Mouse (Mus musculus): Measurements from ENCODE around the gene Tlk1. TPM values are rescaled to one million over a fixed set of nuclear protein-coding genes. Genes with fewer than 3 reads are reported as not detected.

Tlk1 gene
- polyA plus RNA-seq, 1 experiment, result 52.2 TPM

DNA sequence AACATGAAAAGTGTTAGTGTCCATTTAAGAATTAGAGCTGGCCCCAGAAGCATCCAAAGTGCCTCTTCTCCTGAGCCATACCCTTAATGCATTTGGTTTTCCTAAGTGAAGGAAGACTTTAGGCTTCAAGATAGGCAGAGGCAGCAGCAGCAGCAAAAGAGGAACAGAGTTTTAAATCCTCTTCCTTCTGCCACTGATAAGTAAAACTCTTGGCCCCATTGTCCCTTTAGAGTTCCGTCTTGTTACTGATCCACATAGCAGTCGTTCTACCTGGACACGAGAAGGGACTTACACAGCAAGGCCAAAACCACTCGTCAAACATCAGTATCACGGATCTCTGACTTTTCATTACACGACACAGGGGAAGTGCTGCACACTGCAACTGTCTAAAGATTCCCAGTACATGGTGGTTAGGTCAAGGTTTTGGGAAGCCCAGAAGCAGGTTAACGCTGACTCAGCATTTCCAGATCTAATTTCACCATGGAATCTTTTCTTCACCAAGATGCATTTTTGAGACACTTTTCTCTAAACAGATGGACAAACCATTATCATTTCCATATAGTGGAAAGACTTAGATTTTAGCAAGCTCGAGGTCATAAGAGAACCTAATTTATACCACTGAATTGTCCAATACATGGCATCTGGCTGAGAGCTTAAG lies 28.8 kb upstream of the Tlk1 start:
- Histone ChIP-seq H3K4me3 (ENCODE audit: insufficient read depth, low read length) (no peak overlapping the region), H3K4me1 (ENCODE audit: control insufficient read depth, insufficient read depth, low read length) (peaks cover 10% of the 10 kb centered on the region), H3K27ac (ENCODE audit: insufficient read depth, low read depth, low read length) (no peak overlapping the region)
- TF ChIP-seq CTCF (IDR thresholded peaks at IDR 0.05; ENCODE audit: low read depth, low read length), result no peak
- TF ChIP-seq POLR2A (IDR thresholded peaks at IDR 0.05; ENCODE audit: borderline replicate concordance, low read depth, low read length), result no peak

DNA sequence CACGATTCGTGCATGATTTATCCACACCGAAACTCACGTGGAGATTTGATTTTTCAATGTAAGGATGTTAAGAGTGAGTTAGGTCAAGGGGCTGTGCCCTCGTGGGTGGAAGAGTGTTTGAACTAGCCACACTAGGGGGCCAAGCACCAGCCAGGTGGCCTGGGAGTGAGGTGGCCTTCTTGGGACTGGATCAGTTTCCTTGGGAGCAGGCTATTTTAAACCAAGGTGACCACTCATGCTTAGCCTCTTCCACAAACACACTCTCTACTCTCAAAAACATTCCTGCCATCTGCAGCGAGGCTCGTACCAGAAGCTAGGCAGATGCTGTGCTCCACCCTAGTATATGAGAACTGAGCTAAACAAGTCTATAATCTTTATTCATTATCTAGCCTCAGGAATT lies 27.8 kb upstream of the Tlk1 start:
- H3K27ac ChIP-seq (ENCODE audit: insufficient read depth, low read depth, low read length), result no peak overlapping the region
- peaks cover 10% of the 10 kb centered on the region for H3K4me1 ChIP-seq (ENCODE audit: control insufficient read depth, insufficient read depth, low read length)
- H3K4me3 ChIP-seq (ENCODE audit: insufficient read depth, low read length), result no peak overlapping the region
- TF ChIP-seq CTCF (IDR thresholded peaks at IDR 0.05; ENCODE audit: low read depth, low read length) (no peak), POLR2A (IDR thresholded peaks at IDR 0.05; ENCODE audit: borderline replicate concordance, low read depth, low read length) (no peak)

- H3K4me3 ChIP-seq (ENCODE audit: insufficient read depth, low read length), result no peak overlapping the region
- peaks cover 10% of the 10 kb centered on the region for H3K4me1 ChIP-seq (ENCODE audit: control insufficient read depth, insufficient read depth, low read length)
- no peak overlapping the region for H3K27ac ChIP-seq (ENCODE audit: insufficient read depth, low read depth, low read length)
- TF ChIP-seq CTCF (IDR thresholded peaks at IDR 0.05; ENCODE audit: low read depth, low read length) (no peak), POLR2A (IDR thresholded peaks at IDR 0.05; ENCODE audit: borderline replicate concordance, low read depth, low read length) (no peak)
These were observed 27.3 kb upstream of the Tlk1 start for GRCm38 (mm10) chr2:70852796-70853221.

DNA sequence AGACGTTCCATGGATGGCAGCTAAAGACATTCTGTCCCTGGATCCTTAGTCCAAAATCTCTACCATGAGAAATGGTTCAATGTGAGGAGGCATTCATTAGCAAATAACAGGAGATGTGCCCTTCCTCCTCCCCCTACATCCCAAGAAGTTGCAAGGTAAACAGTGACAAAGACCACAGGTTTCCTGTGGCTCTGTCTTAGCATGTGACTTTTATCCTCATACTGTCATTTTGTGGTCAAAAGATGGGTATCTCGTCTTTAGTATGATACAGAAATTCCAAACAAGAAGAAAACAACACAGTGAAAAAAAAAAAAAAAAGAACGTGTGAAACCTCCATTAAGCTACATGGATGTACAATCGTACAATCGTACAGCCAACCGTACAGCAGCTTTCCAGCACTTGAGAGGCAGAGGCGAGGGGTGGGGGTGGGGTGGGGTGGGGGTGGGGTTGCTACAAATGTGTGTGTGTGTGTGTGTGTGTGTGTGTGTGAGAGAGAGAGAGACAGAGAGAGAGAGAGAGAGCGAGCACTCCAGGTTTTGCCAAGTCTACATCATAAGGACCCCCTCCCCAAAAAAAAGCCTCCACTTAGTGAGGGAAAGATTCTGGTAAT lies 26.8 kb upstream of the Tlk1 start:
- no peak for TF ChIP-seq CTCF (IDR thresholded peaks at IDR 0.05; ENCODE audit: low read depth, low read length)

GRCm38 (mm10) chr2:70845871-70846270 lies 20.3 kb upstream of the Tlk1 start:
- no peak overlapping the region for H3K27ac ChIP-seq (ENCODE audit: insufficient read depth, low read depth, low read length)
- peaks cover 10% of the 10 kb centered on the region for H3K4me1 ChIP-seq (ENCODE audit: control insufficient read depth, insufficient read depth, low read length)
- H3K4me3 ChIP-seq (ENCODE audit: insufficient read depth, low read length), result no peak overlapping the region
- TF ChIP-seq POLR2A (IDR thresholded peaks at IDR 0.05; ENCODE audit: borderline replicate concordance, low read depth, low read length) (no peak), CTCF (IDR thresholded peaks at IDR 0.05; ENCODE audit: low read depth, low read length) (no peak)

More for the DNA sequence above, 26.8 kb upstream of the Tlk1 start:
- H3K4me1 ChIP-seq (ENCODE audit: control insufficient read depth, insufficient read depth, low read length), result peaks cover 10% of the 10 kb centered on the region
- H3K27ac ChIP-seq (ENCODE audit: insufficient read depth, low read depth, low read length), result no peak overlapping the region
- H3K4me3 ChIP-seq (ENCODE audit: insufficient read depth, low read length), result no peak overlapping the region

GRCm38 (mm10) chr2:70844694-70845395 lies 19.3 kb upstream of the Tlk1 start:
- Histone ChIP-seq H3K4me1 (ENCODE audit: control insufficient read depth, insufficient read depth, low read length) (peaks cover 10% of the 10 kb centered on the region), H3K27ac (ENCODE audit: insufficient read depth, low read depth, low read length) (no peak overlapping the region), H3K4me3 (ENCODE audit: insufficient read depth, low read length) (no peak overlapping the region)
- no peak for TF ChIP-seq CTCF (IDR thresholded peaks at IDR 0.05; ENCODE audit: low read depth, low read length)
- TF ChIP-seq POLR2A (IDR thresholded peaks at IDR 0.05; ENCODE audit: borderline replicate concordance, low read depth, low read length), result no peak

GRCm38 (mm10) chr2:70842049-70842618 lies 16.6 kb upstream of the Tlk1 start:
- peaks cover 16% of the 10 kb centered on the region for H3K4me1 ChIP-seq (ENCODE audit: control insufficient read depth, insufficient read depth, low read length)
- H3K4me3 ChIP-seq (ENCODE audit: insufficient read depth, low read length), result no peak overlapping the region
- H3K27ac ChIP-seq (ENCODE audit: insufficient read depth, low read depth, low read length), result no peak overlapping the region
- no peak for TF ChIP-seq CTCF (IDR thresholded peaks at IDR 0.05; ENCODE audit: low read depth, low read length)

DNA sequence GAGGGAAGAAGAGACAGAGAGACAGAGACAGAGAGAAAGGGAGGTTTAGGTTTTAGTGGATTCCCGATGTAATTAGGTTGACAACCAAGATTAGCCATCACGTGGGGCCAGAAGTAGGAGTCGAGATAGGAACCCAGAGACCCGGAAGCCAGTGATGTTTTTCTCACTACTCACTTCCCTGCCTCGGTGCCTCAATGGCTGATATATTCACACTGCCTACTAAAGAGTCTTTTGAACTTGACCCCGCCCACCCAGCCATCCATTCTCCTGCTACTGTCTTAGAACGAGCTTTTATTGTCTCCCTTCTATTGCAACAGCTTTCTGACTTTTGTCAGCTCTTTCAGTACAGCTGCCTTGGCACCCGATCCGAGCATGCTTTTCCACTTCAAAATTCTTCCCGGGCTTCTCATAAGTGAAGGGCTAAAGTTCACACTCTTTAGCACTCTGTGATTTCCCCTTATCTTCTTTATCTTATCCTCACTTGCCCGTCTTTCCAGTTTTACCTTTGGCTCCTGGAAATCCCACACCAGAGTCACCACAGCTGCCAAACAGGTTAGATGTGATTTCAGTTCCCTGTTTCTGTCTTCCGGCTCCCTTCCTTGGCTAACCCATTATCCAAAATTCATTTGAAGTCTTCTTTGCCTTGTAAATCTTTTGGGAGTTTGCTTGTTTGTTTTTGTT lies 13.1 kb upstream of the Tlk1 start:
- no peak overlapping the region for H3K27ac ChIP-seq (ENCODE audit: insufficient read depth, low read depth, low read length)
- H3K4me3 ChIP-seq (ENCODE audit: insufficient read depth, low read length), result no peak overlapping the region
- TF ChIP-seq POLR2A (IDR thresholded peaks at IDR 0.05; ENCODE audit: borderline replicate concordance, low read depth, low read length), result no peak
- TF ChIP-seq CTCF (IDR thresholded peaks at IDR 0.05; ENCODE audit: low read depth, low read length), result no peak
- H3K4me1 ChIP-seq (ENCODE audit: control insufficient read depth, insufficient read depth, low read length), result peaks cover 10% of the 10 kb centered on the region

DNA sequence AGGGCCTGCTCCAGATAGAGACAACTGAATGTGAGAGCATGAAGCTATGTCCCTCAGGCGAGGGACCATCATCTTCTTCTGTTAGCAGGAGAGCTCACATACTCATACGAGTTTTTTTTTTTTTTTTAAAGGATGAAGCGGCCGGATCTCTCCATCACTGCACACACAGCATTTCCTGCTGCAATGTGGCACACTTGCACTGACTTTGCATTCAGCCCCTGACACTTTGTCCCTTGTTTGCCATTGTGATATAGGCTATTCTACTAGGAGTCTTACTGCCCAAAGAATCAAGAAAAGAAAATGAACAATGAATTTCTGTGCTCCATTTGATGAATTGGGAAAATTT lies 10.8 kb upstream of the Tlk1 start:
- no peak for TF ChIP-seq POLR2A (IDR thresholded peaks at IDR 0.05; ENCODE audit: borderline replicate concordance, low read depth, low read length)
- no peak for TF ChIP-seq CTCF (IDR thresholded peaks at IDR 0.05; ENCODE audit: low read depth, low read length)

More for the DNA sequence above, 10.8 kb upstream of the Tlk1 start:
- no peak overlapping the region for H3K27ac ChIP-seq (ENCODE audit: insufficient read depth, low read depth, low read length)
- H3K4me1 ChIP-seq (ENCODE audit: control insufficient read depth, insufficient read depth, low read length), result peaks cover 10% of the 10 kb centered on the region
- H3K4me3 ChIP-seq (ENCODE audit: insufficient read depth, low read length), result no peak overlapping the region
